In the genomic region with DNA sequence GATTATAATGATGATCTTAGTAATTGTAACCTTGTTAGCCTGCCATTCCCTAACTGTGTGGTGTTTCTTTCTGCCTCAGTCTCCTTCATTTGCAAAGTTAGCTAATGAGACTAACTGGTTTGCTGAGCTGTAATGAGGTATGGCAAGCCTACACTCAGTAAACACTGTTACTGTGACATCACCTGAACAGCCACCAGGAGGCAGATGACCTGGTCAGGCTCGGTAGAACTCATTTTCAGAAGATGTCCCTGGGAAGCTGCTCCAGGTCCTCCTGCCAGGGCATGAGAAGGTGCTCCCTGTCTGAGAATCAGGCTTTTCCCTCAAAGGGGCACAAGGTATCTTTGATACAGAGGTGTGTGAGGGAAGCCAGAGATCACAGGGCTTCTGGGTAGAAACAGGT, we compare ENCODE assay signal across 13 mouse cellular contexts.
A peak's percentile ranks its signal among the peaks of the same experiment; 100 is the strongest.
DNase-seq lines count a peak whose midpoint lies in the region; ATAC-seq and TF ChIP-seq lines count a peak whose summit lies in the region.
"Had no signal": no experiment of that assay in that cellular context is flagged by ENCODE, and none has a peak within 500 bp of the region (broad histone marks: within the 10 kb centered on the region; RNA-seq: fewer than 3 reads in every experiment).

No protein-coding gene starts in this region.

- WGBS in liver, postnatal 0 days (ENCODE audit: insufficient replicate concordance) = 13% methylated on average over 1 of the region's 1 CpGs

- no peaks in the 10 kb centered on the region for H3K9me3 ChIP-seq in liver, postnatal 0 days (ENCODE audit: low read length)
- H3K9me3 ChIP-seq in ES-Bruce4 (replicated peaks; ENCODE audit: control insufficient read depth, insufficient read depth, low read length, poor library complexity, severe bottlenecking) = no peaks in the 10 kb centered on the region
- H3K9me3 ChIP-seq: G1E; heart, embryonic 10.5 days; limb, embryonic 10.5 days had no signal

- TF ChIP-seq POLR2A in ES-Bruce4 (IDR thresholded peaks at IDR 0.05; ENCODE audit: insufficient read depth, low read length) = no peak

- intact Hi-C loops in heart, postnatal 10 days (cut with DNase I) = loop anchor here (1.0 kb wide), 1 partner anchor 84 kb away; no protein-coding TSS in a partner anchor

- H3K4me2 ChIP-seq in liver, postnatal 0 days (ENCODE audit: low read depth, low read length) = no peak overlapping the region

- TF ChIP-seq EP300 in liver, postnatal 0 days (IDR thresholded peaks at IDR 0.05; ENCODE audit: low read depth) = no peak
- TF ChIP-seq EP300 in ES-Bruce4 (IDR thresholded peaks at IDR 0.05; ENCODE audit: insufficient read depth, low read depth, low read length) = no peak

- no peaks in the 10 kb centered on the region for H3K27me3 ChIP-seq in liver, postnatal 0 days (ENCODE audit: insufficient read depth, low read length)
- no peaks in the 10 kb centered on the region for H3K27me3 ChIP-seq in ES-Bruce4 (ENCODE audit: control insufficient read depth, insufficient read depth, low read length, poor library complexity, severe bottlenecking)

- peak; percentile 12 to 14 for DNase-seq in heart, postnatal 10 days
- no peak for DNase-seq in heart, adult 18-20 months
- DNase-seq in liver, postnatal 0 days = peak; percentile 23
- DNase-seq in liver = no peak
- no peak for DNase-seq in testis, postnatal 10 days (ENCODE audit: low spot score)
- DNase-seq in spleen, adult 12 weeks (ENCODE audit: low spot score) = no peak
- DNase-seq: spleen, adult 18-20 months had no signal

- ATAC-seq in liver, postnatal 0 days = no peak
- peak; percentile 57 to 65; a peak in 3 of 4 replicates for ATAC-seq in hematopoietic stem cell, adult 5-6 weeks (replicated peaks in 1 of 2; ENCODE audit: insufficient read depth in 1 of 2, low FRiP score in 2 of 2, low TSS enrichment in 1 of 2, low read depth in 1 of 2, poor library complexity in 2 of 2, severe bottlenecking in 2 of 2)

- no peaks in the 10 kb centered on the region for H3K4me1 ChIP-seq in liver, postnatal 0 days (ENCODE audit: insufficient read depth)
- no peaks in the 10 kb centered on the region for H3K4me1 ChIP-seq in ES-Bruce4 (ENCODE audit: control insufficient read depth, insufficient read depth, low read length)

- TF ChIP-seq CTCF in liver, postnatal 0 days (IDR thresholded peaks at IDR 0.05; ENCODE audit: low read depth) = peak; percentile 53
- TF ChIP-seq CTCF in ES-Bruce4 (IDR thresholded peaks at IDR 0.05; ENCODE audit: low read depth, low read length) = peak; percentile 1

- H3K9ac ChIP-seq in liver, postnatal 0 days (replicated peaks) = no peak overlapping the region
- no peak overlapping the region for H3K9ac ChIP-seq in ES-Bruce4 (ENCODE audit: low read depth, poor library complexity, severe bottlenecking)

- no peaks in the 10 kb centered on the region for H3K36me3 ChIP-seq in liver, postnatal 0 days (replicated peaks; ENCODE audit: insufficient read depth, low read length)
- no peaks in the 10 kb centered on the region for H3K36me3 ChIP-seq in ES-Bruce4 (ENCODE audit: control insufficient read depth, insufficient read depth, low read length, poor library complexity, severe bottlenecking)
- H3K36me3 ChIP-seq: G1E; heart, embryonic 10.5 days; limb, embryonic 10.5 days had no signal

- no peak overlapping the region for H3K4me3 ChIP-seq in liver, postnatal 0 days (ENCODE audit: low read depth, low read length)
- no peak overlapping the region for H3K4me3 ChIP-seq in ES-Bruce4 (ENCODE audit: low read depth, low read length)
- H3K4me3 ChIP-seq: heart, embryonic 10.5 days; limb, embryonic 10.5 days had no signal

- H3K27ac ChIP-seq in liver, postnatal 0 days (ENCODE audit: low read depth) = no peak overlapping the region
- H3K27ac ChIP-seq in ES-Bruce4 (ENCODE audit: insufficient read depth, low read length) = no peak overlapping the region
- H3K27ac ChIP-seq: heart, embryonic 10.5 days; limb, embryonic 10.5 days; macrophage had no signal

Comparison
In these comparisons a context has a peak if more than half of its experiments do, and no peak if none do; other contexts are left out.
1. DNase-seq: peak in heart, postnatal 10 days (2 of 2) and liver, postnatal 0 days (single experiment); none in heart, adult 18-20 months (0 of 2), liver (single experiment), testis, postnatal 10 days (single experiment) and spleen, adult 12 weeks (single experiment).